In genomic region chr1:136683061-136683531, GRCm38 (mm10) we compare ENCODE assay signal across 8 mouse cellular contexts. TPM values are rescaled to one million over a fixed set of nuclear protein-coding genes. Genes with fewer than 3 reads are reported as not detected.
A peak's percentile ranks its signal among the peaks of the same experiment; 100 is the strongest.
DNase-seq lines count a peak whose midpoint lies in the region; ATAC-seq and TF ChIP-seq lines count a peak whose summit lies in the region.

No protein-coding gene starts in this region.

- no peaks in the 10 kb centered on the region for H3K79me3 ChIP-seq in C2C12 (ENCODE audit: low read depth)

- peak; percentile 80 for DNase-seq in gastrocnemius, postnatal 25 days
- peak; percentile 63 to 67 for DNase-seq in left cerebral cortex, postnatal 14 days (ENCODE audit: low spot score in 2 of 2)
- no peak for DNase-seq in ovary, adult 18-20 months (ENCODE audit: low spot score)

- no peaks in the 10 kb centered on the region for H3K36me3 ChIP-seq in C2C12 (ENCODE audit: control insufficient read depth, insufficient read depth)
- no peaks in the 10 kb centered on the region; the same call in 1 of the 2 replicates for H3K36me3 ChIP-seq in ES-Bruce4 (ENCODE audit: control insufficient read depth, insufficient read depth, low read length, poor library complexity, severe bottlenecking)
- H3K36me3 ChIP-seq in small intestine, adult 2 months (ENCODE audit: control insufficient read depth, insufficient read depth, low read length), result no peaks in the 10 kb centered on the region
- H3K36me3 ChIP-seq in forebrain, embryonic 16.5 days (ENCODE audit: control insufficient read depth, insufficient read depth), result no peaks in the 10 kb centered on the region
- no peaks in the 10 kb centered on the region for H3K36me3 ChIP-seq in midbrain, embryonic 15.5 days (replicated peaks)

- TF ChIP-seq POLR2A in ES-Bruce4 (IDR thresholded peaks at IDR 0.05; ENCODE audit: insufficient read depth, low read length), result no peak
- no peak for TF ChIP-seq POLR2A in small intestine, adult 2 months (IDR thresholded peaks at IDR 0.05; ENCODE audit: low read depth, low read length)

- H3ac ChIP-seq in C2C12 (ENCODE audit: control insufficient read depth, insufficient read length, low read depth), result no peak overlapping the region

- peaks cover 10% of the 10 kb centered on the region for H3K4me1 ChIP-seq in ES-Bruce4 (ENCODE audit: control insufficient read depth, insufficient read depth, low read length)
- H3K4me1 ChIP-seq in small intestine, adult 2 months (ENCODE audit: control insufficient read depth, insufficient read depth, insufficient read length, low read length), result peaks cover 13% of the 10 kb centered on the region
- no peaks in the 10 kb centered on the region for H3K4me1 ChIP-seq in forebrain, embryonic 16.5 days (replicated peaks; ENCODE audit: control insufficient read depth, insufficient read depth, low read length)
- no peaks in the 10 kb centered on the region for H3K4me1 ChIP-seq in midbrain, embryonic 15.5 days

- 70% methylated on average over 3 of the region's 3 CpGs for WGBS in small intestine, adult 2 months
- WGBS in forebrain, embryonic 16.5 days, result 78% methylated on average over 3 of the region's 3 CpGs
- WGBS in midbrain, embryonic 15.5 days, result 83% methylated on average over 3 of the region's 3 CpGs

- H3K27ac ChIP-seq in ES-Bruce4 (ENCODE audit: insufficient read depth, low read length), result peak overlapping the region; percentile 78
- H3K27ac ChIP-seq in small intestine, adult 2 months (ENCODE audit: insufficient read depth, low read depth, low read length), result 0 out of 2 replicates have a peak overlapping the region, but pooled peaks have one; percentile 21
- H3K27ac ChIP-seq in forebrain, embryonic 16.5 days (ENCODE audit: low read length), result no peak overlapping the region
- H3K27ac ChIP-seq in midbrain, embryonic 15.5 days, result no peak overlapping the region

- no peaks in the 10 kb centered on the region for H3K9me3 ChIP-seq in ES-Bruce4 (replicated peaks; ENCODE audit: control insufficient read depth, insufficient read depth, low read length, poor library complexity, severe bottlenecking)
- no peaks in the 10 kb centered on the region for H3K9me3 ChIP-seq in forebrain, embryonic 16.5 days (ENCODE audit: control insufficient read depth, low read length)
- H3K9me3 ChIP-seq in midbrain, embryonic 15.5 days, result no peaks in the 10 kb centered on the region

- peak overlapping the region; percentile 65 for H3K9ac ChIP-seq in ES-Bruce4 (ENCODE audit: low read depth, poor library complexity, severe bottlenecking)
- no peak overlapping the region for H3K9ac ChIP-seq in forebrain, embryonic 16.5 days (replicated peaks; ENCODE audit: low read depth, low read length)
- no peak overlapping the region for H3K9ac ChIP-seq in midbrain, embryonic 15.5 days

- no peaks in the 10 kb centered on the region for H3K27me3 ChIP-seq in C2C12 (ENCODE audit: control insufficient read depth, insufficient read depth, insufficient read length)
- no peaks in the 10 kb centered on the region for H3K27me3 ChIP-seq in ES-Bruce4 (ENCODE audit: control insufficient read depth, insufficient read depth, low read length, poor library complexity, severe bottlenecking)
- no peaks in the 10 kb centered on the region for H3K27me3 ChIP-seq in small intestine, adult 2 months (ENCODE audit: control insufficient read depth, insufficient read depth, low read length)
- H3K27me3 ChIP-seq in forebrain, embryonic 16.5 days (replicated peaks; ENCODE audit: control insufficient read depth, insufficient read depth, low read length), result no peaks in the 10 kb centered on the region
- no peaks in the 10 kb centered on the region for H3K27me3 ChIP-seq in midbrain, embryonic 15.5 days (replicated peaks)

- no peaks in the 10 kb centered on the region for H3K79me2 ChIP-seq in C2C12 (ENCODE audit: control insufficient read depth, insufficient read depth)

- no peak for ATAC-seq in forebrain, embryonic 16.5 days
- ATAC-seq in midbrain, embryonic 15.5 days (replicated peaks), result no peak

- TF ChIP-seq CTCF in C2C12 (IDR thresholded peaks at IDR 0.05; ENCODE audit: control insufficient read depth, insufficient read depth, insufficient read length) (no peak), ES-Bruce4 (IDR thresholded peaks at IDR 0.05; ENCODE audit: low read depth, low read length) (no peak)
- TF ChIP-seq CTCF in small intestine, adult 2 months (IDR thresholded peaks at IDR 0.05; ENCODE audit: extremely low read depth, insufficient read length, insufficient replicate concordance, low read depth, low read length), result no peak

- H3K4me3 ChIP-seq in C2C12 (ENCODE audit: insufficient read depth, poor library complexity, severe bottlenecking) (no peak overlapping the region), ES-Bruce4 (ENCODE audit: low read depth, low read length) (no peak overlapping the region)
- H3K4me3 ChIP-seq in small intestine, adult 2 months (ENCODE audit: low read depth, low read length), result no peak overlapping the region
- H3K4me3 ChIP-seq in forebrain, embryonic 16.5 days (replicated peaks; ENCODE audit: low read length), result no peak overlapping the region
- H3K4me3 ChIP-seq in midbrain, embryonic 15.5 days, result no peak overlapping the region

- H3K4me2 ChIP-seq in forebrain, embryonic 16.5 days (ENCODE audit: low read length), result no peak overlapping the region
- no peak overlapping the region for H3K4me2 ChIP-seq in midbrain, embryonic 15.5 days

- intact Hi-C loops in left cerebral cortex, postnatal 14 days (cut with DNase I), result no loop called here

- TF ChIP-seq EP300 in ES-Bruce4 (IDR thresholded peaks at IDR 0.05; ENCODE audit: insufficient read depth, low read depth, low read length), result no peak

TF ChIP-seq in C2C12, 6 proteins besides CTCF, POLR2A, EP300 and RAD21:
- peak; percentile 34 for TF ChIP-seq MYOD1 (IDR thresholded peaks at IDR 0.05; ENCODE audit: control insufficient read depth, insufficient read length, low read depth)
- TF ChIP-seq FOSL1 (IDR thresholded peaks at IDR 0.05; ENCODE audit: insufficient read depth, low read length, poor library complexity, severe bottlenecking), result no peak
- no peak for TF ChIP-seq USF1 (IDR thresholded peaks at IDR 0.05; ENCODE audit: low read depth)
- peak; percentile 27 for TF ChIP-seq MAX (IDR thresholded peaks at IDR 0.05)
- peak; percentile 90 for TF ChIP-seq CEBPB (IDR thresholded peaks at IDR 0.05; ENCODE audit: low read depth)
- TF ChIP-seq MYOG (IDR thresholded peaks at IDR 0.05; ENCODE audit: control insufficient read depth, extremely low read depth, insufficient read length), result no peak
TF ChIP-seq in C2C12: peak in this region for 3.

RNA-seq across cellular contexts. Expression of gene Zfp281, which starts 58.4 kb away (rescaled TPM):
- polyA plus RNA-seq in C2C12 (2012; fragmentation: generic; extraction: Trizol) (4.4 TPM), ES-Bruce4 (2011; ENCODE audit: insufficient read depth, insufficient read length, low read depth, missing spikeins) (94.4 and 98.1 TPM in 2 replicates)
- 10 to 100 TPM in 1 of 2 experiments, 1 to 10 TPM in 1; 8.3 to 10.2 TPM for total RNA-seq in gastrocnemius, postnatal 25 days (2021)
- total RNA-seq in left cerebral cortex, postnatal 14 days (2021), result 10 to 100 TPM; 35.8 to 39.9 TPM
- 0.42 and 0.63 TPM in 2 replicates for polyA plus RNA-seq in small intestine, adult 2 months (2012; rRNA removed)
- 26.1 and 30.2 TPM in 2 replicates for polyA plus RNA-seq in forebrain, embryonic 16.5 days (2015; fragmentation: Nextera tagmentation; extraction: Ambion mirVana)
- polyA plus RNA-seq in midbrain, embryonic 15.5 days (2015; fragmentation: Nextera tagmentation; extraction: Ambion mirVana), result 23.9 TPM in 2 replicates

Comparison
In these comparisons a context has a peak if more than half of its experiments do, and no peak if none do; other contexts are left out.
1. H3K27ac ChIP-seq: peak in ES-Bruce4 (single experiment) and small intestine, adult 2 months (single experiment); none in forebrain, embryonic 16.5 days (single experiment) and midbrain, embryonic 15.5 days (single experiment).